Mouse (Mus musculus) liver, postnatal 0 days (tissue): ENCODE results near the gene Arf3. TPM values are rescaled to one million over a fixed set of nuclear protein-coding genes. Genes with fewer than 3 reads are reported as not detected.

ENCODE experiments used
- ATAC-seq: fragments of 200-750 bp; cut with Nextera tagmentation; 2 replicates; pipeline ENCODE4 v1.8.0; 2017; ENCODE audit warnings: mild to moderate bottlenecking, moderate library complexity
- DNase-seq: peaks from one replicate; pipeline ENCODE4 v3.0.0-alpha.2; 2016
- H3K27ac ChIP-seq: fragments of 300-500 bp; sonication (generic); 2 replicates; pipeline ENCODE4 v1.5.1; 2014; ENCODE audit warnings: antibody characterized with exemption, moderate library complexity, mild to moderate bottlenecking, low read depth
- H3K27me3 ChIP-seq: fragments of 300-500 bp; sonication (generic); 2 replicates; pipeline ENCODE4 v1.6.1; 2014; ENCODE audit warnings: low read length, control low read depth, mixed read lengths; ENCODE audit not compliant: insufficient read depth
- H3K36me3 ChIP-seq: fragments of 300-500 bp; sonication (generic); replicated peaks from 2 replicates; pipeline ENCODE4 v1.6.1; 2014; ENCODE audit warnings: mild to moderate bottlenecking, control low read depth, low read length, moderate library complexity, mixed read lengths; ENCODE audit not compliant: insufficient read depth
- H3K4me1 ChIP-seq: fragments of 300-500 bp; sonication (generic); 2 replicates; pipeline ENCODE4 v1.6.1; 2014; ENCODE audit warnings: antibody characterized with exemption, mild to moderate bottlenecking, control low read depth; ENCODE audit not compliant: insufficient read depth
- H3K4me2 ChIP-seq: fragments of 300-500 bp; sonication (generic); 2 replicates; pipeline ENCODE4 v1.6.1; 2014; ENCODE audit warnings: low read depth, mild to moderate bottlenecking, low read length, moderate library complexity, mixed read lengths
- H3K4me3 ChIP-seq: fragments of 300-500 bp; sonication (generic); 2 replicates; pipeline ENCODE4 v1.5.1; 2014; ENCODE audit warnings: low read depth, low read length
- H3K9ac ChIP-seq: fragments of 300-500 bp; sonication (generic); replicated peaks from 2 replicates; pipeline ENCODE4 v1.6.1; 2014; ENCODE audit warnings: mild to moderate bottlenecking, moderate library complexity
- H3K9me3 ChIP-seq: fragments of 300-500 bp; sonication (generic); 2 replicates; pipeline ENCODE4 v1.6.1; 2016; ENCODE audit warnings: mild to moderate bottlenecking, control low read depth, low read length, mixed read lengths
- CTCF ChIP-seq: sonication (generic); IDR thresholded peaks from 2 replicates; pipeline ENCODE4 v1.5.1; 2016; ENCODE audit warnings: antibody characterized with exemption, low read depth
- EP300 ChIP-seq: IDR thresholded peaks from 2 replicates; pipeline ENCODE4 v1.6.1; 2016; ENCODE audit warnings: antibody characterized with exemption, low read depth, mild to moderate bottlenecking
- WGBS: fragments of 180-500 bp; shearing (Covaris S2); extraction: QIAGEN DNeasy Blood & Tissue Kit; methylation state at CpG from one replicate; pipeline ENCODE4 v1.1.7; 2014; ENCODE audit not compliant: insufficient replicate concordance; 5-methylcytosine and 5-hydroxymethylcytosine counted together
- polyA plus RNA-seq: library from polyadenylated mRNA; unstranded; fragments of >200 nt; fragmentation: Nextera tagmentation; extraction: Ambion mirVana; gene quantifications from 2 replicates; pipeline ENCODE4 v1.2.1, GENCODE M21; 2015

Arf3 gene
- polyA plus RNA-seq, 1 experiment from 2014 or later, result 10.4 TPM

- Histone ChIP-seq H3K4me2 (peak overlapping the region; percentile 65), H3K4me1 (peaks cover 27% of the 10 kb centered on the region), H3K9me3 (no peaks in the 10 kb centered on the region), H3K27me3 (peaks cover 80% of the 10 kb centered on the region), H3K27ac (no peak overlapping the region), H3K9ac (no peak overlapping the region), H3K36me3 (0 out of 2 replicates have a peak, but pooled peaks cover 7% of the 10 kb centered on the region), H3K4me3 (peak overlapping the region; percentile 21)
- TF ChIP-seq CTCF, result no peak
- TF ChIP-seq EP300, result no peak
- WGBS, result 1% methylated on average over 50 of the region's 58 CpGs
- peak; percentile 51 for DNase-seq
- no peak for ATAC-seq
Observed at GRCm38 (mm10) chr15:98806809-98807770, 44.1 kb upstream of the Arf3 start.

DNA sequence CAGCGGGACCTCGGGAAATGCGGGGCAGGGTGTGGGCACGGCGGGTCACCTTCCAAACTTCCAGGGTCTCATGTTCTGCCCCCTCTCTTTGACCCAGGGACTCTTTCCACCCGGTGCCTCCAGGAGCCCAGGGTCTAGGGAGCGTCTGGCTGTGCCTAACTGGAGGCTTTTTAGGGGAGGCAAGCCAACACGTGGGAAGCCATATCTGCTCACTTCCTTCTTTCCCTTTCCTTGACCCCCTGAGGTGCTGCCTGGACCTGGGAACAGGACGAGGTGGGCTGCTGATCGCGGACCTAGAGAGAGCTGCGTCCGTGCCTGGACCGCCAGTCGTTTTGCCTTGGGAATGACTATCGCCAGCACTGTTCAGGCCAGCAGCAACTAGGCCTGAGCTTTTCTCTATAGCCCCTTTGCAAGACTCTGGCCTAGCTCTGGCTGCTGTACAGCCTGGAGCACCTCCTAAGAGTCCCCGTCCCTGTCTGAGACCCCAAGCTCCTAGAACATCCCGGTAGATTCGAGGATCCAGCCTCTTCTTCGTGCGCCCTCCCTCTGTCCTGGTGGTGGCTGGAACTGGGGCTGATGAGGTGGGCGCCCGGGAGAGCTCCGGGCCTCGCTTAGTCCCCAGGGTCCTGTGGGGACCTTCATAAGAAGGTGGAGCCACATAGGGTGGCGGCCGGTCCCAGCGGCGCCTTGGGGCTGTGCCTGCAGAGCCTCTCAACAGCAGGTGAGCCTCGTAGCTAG lies 43.2 kb upstream of the Arf3 start:
- peaks cover 27% of the 10 kb centered on the region for H3K4me1 ChIP-seq
- H3K4me2 ChIP-seq, result peak overlapping the region; percentile 67
- no peaks in the 10 kb centered on the region for H3K9me3 ChIP-seq
- WGBS, result 12% methylated on average over 30 of the region's 30 CpGs
- H3K27ac ChIP-seq, result no peak overlapping the region
- no peak for DNase-seq
- peak overlapping the region; percentile 27; the same call in 1 of the 2 replicates for H3K4me3 ChIP-seq
- H3K9ac ChIP-seq, result no peak overlapping the region
- ATAC-seq, result no peak
- TF ChIP-seq EP300 (no peak), CTCF (no peak)
- H3K36me3 ChIP-seq, result 0 out of 2 replicates have a peak, but pooled peaks cover 3% of the 10 kb centered on the region
- H3K27me3 ChIP-seq, result peaks cover 88% of the 10 kb centered on the region

- Histone ChIP-seq H3K27ac (no peak overlapping the region), H3K27me3 (peaks cover 95% of the 10 kb centered on the region), H3K4me2 (peak overlapping the region; percentile 67), H3K36me3 (no peaks in the 10 kb centered on the region), H3K9ac (no peak overlapping the region; the same call in 1 of the 2 replicates), H3K4me3 (peak overlapping the region; percentile 27), H3K4me1 (peaks cover 27% of the 10 kb centered on the region), H3K9me3 (no peaks in the 10 kb centered on the region)
- 2% methylated on average over 62 of the region's 64 CpGs for WGBS
- peak; percentile 66 for TF ChIP-seq CTCF
- no peak for TF ChIP-seq EP300
- DNase-seq, result peak; percentile 67
- ATAC-seq, result no peak; the same call in 1 of the 2 replicates
Observed at GRCm38 (mm10) chr15:98805324-98806040, 42.5 kb upstream of the Arf3 start.

GRCm38 (mm10) chr15:98804054-98804453 lies 41.0 kb upstream of the Arf3 start:
- ATAC-seq (peak; percentile 63), DNase-seq (peak; percentile 87)
- Histone ChIP-seq H3K4me2 (peak overlapping the region; percentile 42), H3K27me3 (peaks cover 98% of the 10 kb centered on the region), H3K9me3 (no peaks in the 10 kb centered on the region), H3K4me3 (peak overlapping the region; percentile 17; the same call in 1 of the 2 replicates), H3K4me1 (peaks cover 27% of the 10 kb centered on the region), H3K9ac (no peak overlapping the region), H3K36me3 (no peaks in the 10 kb centered on the region), H3K27ac (no peak overlapping the region)
- 1% methylated on average over 32 of the region's 32 CpGs for WGBS
- TF ChIP-seq CTCF (peak; percentile 81), EP300 (no peak)

- DNase-seq (no peak), ATAC-seq (no peak)
- Histone ChIP-seq H3K4me1 (peaks cover 25% of the 10 kb centered on the region), H3K9me3 (no peaks in the 10 kb centered on the region), H3K4me2 (no peak overlapping the region), H3K36me3 (no peaks in the 10 kb centered on the region), H3K9ac (no peak overlapping the region), H3K27ac (no peak overlapping the region), H3K27me3 (peaks cover 98% of the 10 kb centered on the region), H3K4me3 (no peak overlapping the region)
- 7% methylated on average over 8 of the region's 8 CpGs for WGBS
- TF ChIP-seq CTCF, result no peak
- no peak for TF ChIP-seq EP300
Observed at GRCm38 (mm10) chr15:98802926-98803325, 39.9 kb upstream of the Arf3 start.
